Mouse (Mus musculus): Measurements from ENCODE around the gene Fance. TPM values are rescaled to one million over a fixed set of nuclear protein-coding genes. Genes with fewer than 3 reads are reported as not detected.

The Fance gene
- polyA plus RNA-seq, 1 experiment from 2014 or later: 7.3 TPM

DNA sequence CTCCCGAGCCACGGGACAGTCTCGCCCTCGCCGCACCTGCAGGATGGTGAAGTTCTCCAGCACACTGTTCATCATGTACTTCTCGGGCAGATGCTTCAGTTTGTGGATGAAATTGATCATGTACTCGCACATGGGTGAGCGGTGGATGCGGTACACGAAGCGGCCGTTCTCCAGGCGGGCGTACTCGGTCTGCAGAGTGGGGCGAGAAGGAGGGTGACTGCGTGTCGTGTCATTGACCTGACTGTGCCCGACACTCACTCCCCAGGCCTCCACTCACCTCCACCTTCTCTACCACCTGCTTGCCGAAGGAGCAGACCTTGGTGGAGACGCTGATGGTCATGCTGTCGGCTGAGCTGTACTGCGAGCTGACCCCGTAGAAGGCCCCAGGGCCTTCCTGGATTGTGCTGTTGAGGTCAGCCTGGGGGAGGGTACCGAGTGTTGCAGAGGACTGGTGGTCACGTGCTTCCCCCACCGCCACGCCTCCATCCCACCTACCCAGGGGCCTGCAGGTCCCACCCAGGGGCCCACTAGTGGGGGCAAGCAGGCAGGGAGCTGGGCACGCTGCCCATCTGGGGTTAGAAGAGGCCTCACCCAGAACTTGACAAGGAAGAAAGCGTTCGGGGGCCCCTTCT, 19.7 kb downstream of the Fance start:
- no peak overlapping the region for H3K27ac ChIP-seq (ENCODE audit: low read length)
- no peak overlapping the region for H3K4me3 ChIP-seq (ENCODE audit: low read depth, low read length)
- 43% methylated on average over 31 of the region's 31 CpGs for WGBS (ENCODE audit: insufficient replicate concordance)
- no peak overlapping the region for H3K4me2 ChIP-seq (ENCODE audit: low read depth, low read length)
- H3K9ac ChIP-seq (ENCODE audit: low read depth, low read length): no peak overlapping the region
- no peak for ATAC-seq (ENCODE audit: low read depth)
- H3K36me3 ChIP-seq (ENCODE audit: control insufficient read depth, insufficient read depth): peaks cover 11% of the 10 kb centered on the region
- no peaks in the 10 kb centered on the region for H3K9me3 ChIP-seq (replicated peaks; ENCODE audit: control insufficient read depth, low read length)
- H3K27me3 ChIP-seq (ENCODE audit: control insufficient read depth, insufficient read depth, low read depth, low read length): no peaks in the 10 kb centered on the region
- peaks cover 9% of the 10 kb centered on the region for H3K4me1 ChIP-seq (ENCODE audit: control insufficient read depth, low read depth, low read length)

DNA sequence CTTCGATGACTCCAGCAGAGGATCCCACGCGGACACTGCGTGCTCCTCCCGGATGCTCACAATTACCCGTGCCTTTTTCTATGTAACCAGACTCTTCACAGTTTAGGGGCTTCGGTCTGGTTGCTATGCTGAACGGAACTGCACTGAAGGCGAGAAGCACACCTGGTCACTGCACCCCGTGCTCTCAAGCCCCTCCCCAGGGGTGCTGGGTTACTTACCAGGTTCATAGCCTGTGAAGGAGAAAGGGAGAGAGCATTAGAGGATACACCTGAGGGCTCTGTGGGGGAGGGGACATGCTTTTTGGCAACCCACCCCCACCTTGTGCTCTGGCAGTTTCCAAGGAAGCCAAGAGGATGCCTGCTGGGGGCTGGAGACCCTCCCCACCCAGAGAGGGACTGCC, 21.9 kb downstream of the Fance start:
- Histone ChIP-seq H3K4me1 (ENCODE audit: control insufficient read depth, low read depth, low read length) (no peaks in the 10 kb centered on the region; the same call in 1 of the 2 replicates), H3K9me3 (replicated peaks; ENCODE audit: control insufficient read depth, low read length) (no peaks in the 10 kb centered on the region), H3K27ac (ENCODE audit: low read length) (no peak overlapping the region), H3K4me3 (ENCODE audit: low read depth, low read length) (no peak overlapping the region), H3K9ac (ENCODE audit: low read depth, low read length) (no peak overlapping the region), H3K4me2 (ENCODE audit: low read depth, low read length) (no peak overlapping the region), H3K27me3 (ENCODE audit: control insufficient read depth, insufficient read depth, low read depth, low read length) (no peaks in the 10 kb centered on the region), H3K36me3 (ENCODE audit: control insufficient read depth, insufficient read depth) (peaks cover 4% of the 10 kb centered on the region)
- 75% methylated on average over 10 of the region's 10 CpGs for WGBS (ENCODE audit: insufficient replicate concordance)
- no peak for ATAC-seq (ENCODE audit: low read depth)

DNA sequence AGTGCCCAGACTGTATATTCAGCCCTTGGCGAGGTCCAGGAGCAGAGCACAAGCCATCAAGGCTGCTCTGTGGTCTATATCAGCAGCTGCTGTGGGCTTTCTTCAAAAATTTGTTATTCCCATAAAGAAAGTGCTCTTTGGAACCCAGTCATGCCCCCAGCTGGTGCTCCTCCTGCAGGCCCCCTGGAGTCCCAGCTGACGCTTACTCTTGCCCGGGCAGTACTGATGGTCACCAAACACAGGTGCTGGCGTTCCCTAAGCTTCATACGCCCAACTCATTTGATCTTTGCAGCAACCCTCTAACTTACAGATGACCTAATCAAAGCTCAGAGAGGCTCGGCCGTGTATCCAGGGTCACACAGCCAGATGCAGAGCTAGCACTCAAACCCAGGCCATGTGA, 24.2 kb downstream of the Fance start:
- Histone ChIP-seq H3K27me3 (ENCODE audit: control insufficient read depth, insufficient read depth, low read depth, low read length) (no peaks in the 10 kb centered on the region), H3K36me3 (ENCODE audit: control insufficient read depth, insufficient read depth) (no peaks in the 10 kb centered on the region), H3K4me1 (ENCODE audit: control insufficient read depth, low read depth, low read length) (peaks cover 10% of the 10 kb centered on the region), H3K27ac (ENCODE audit: low read length) (no peak overlapping the region), H3K4me2 (ENCODE audit: low read depth, low read length) (no peak overlapping the region), H3K4me3 (ENCODE audit: low read depth, low read length) (no peak overlapping the region), H3K9me3 (replicated peaks; ENCODE audit: control insufficient read depth, low read length) (no peaks in the 10 kb centered on the region), H3K9ac (ENCODE audit: low read depth, low read length) (no peak overlapping the region)
- no peak for ATAC-seq (ENCODE audit: low read depth)
- WGBS (ENCODE audit: insufficient replicate concordance): 74% methylated on average over 7 of the region's 7 CpGs

DNA sequence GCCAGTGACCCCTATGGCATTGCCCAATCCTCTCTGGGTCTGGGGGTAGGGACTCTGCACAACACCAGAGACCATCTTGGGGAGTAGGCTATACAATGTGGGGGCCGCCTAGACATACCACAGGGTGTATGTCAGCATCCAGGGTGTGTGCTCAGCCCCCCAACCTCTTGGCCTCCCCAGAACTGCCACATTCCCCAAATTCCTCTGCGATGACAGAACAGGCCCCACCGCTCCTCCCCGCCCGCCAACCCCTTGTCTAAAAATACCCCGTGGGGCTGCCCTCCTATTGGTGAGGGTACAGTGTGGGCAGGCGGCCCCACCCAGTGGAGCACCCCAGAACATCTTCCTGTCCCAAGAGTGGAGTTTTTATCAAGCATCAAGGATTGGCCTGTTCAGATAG, 27.3 kb downstream of the Fance start:
- WGBS (ENCODE audit: insufficient replicate concordance): 56% methylated on average over 7 of the region's 7 CpGs
- H3K9me3 ChIP-seq (replicated peaks; ENCODE audit: control insufficient read depth, low read length): no peaks in the 10 kb centered on the region
- ATAC-seq (ENCODE audit: low read depth): 0 out of 2 replicates have a peak, but pooled peaks have one; percentile 1
- H3K27ac ChIP-seq (ENCODE audit: low read length): no peak overlapping the region
- peaks cover 5% of the 10 kb centered on the region for H3K27me3 ChIP-seq (ENCODE audit: control insufficient read depth, insufficient read depth, low read depth, low read length)
- no peak overlapping the region for H3K9ac ChIP-seq (ENCODE audit: low read depth, low read length)
- peak overlapping the region; percentile 53; the same call in 1 of the 2 replicates for H3K4me2 ChIP-seq (ENCODE audit: low read depth, low read length)
- no peak overlapping the region for H3K4me3 ChIP-seq (ENCODE audit: low read depth, low read length)
- H3K4me1 ChIP-seq (ENCODE audit: control insufficient read depth, low read depth, low read length): peaks cover 13% of the 10 kb centered on the region
- no peaks in the 10 kb centered on the region for H3K36me3 ChIP-seq (ENCODE audit: control insufficient read depth, insufficient read depth)

DNA sequence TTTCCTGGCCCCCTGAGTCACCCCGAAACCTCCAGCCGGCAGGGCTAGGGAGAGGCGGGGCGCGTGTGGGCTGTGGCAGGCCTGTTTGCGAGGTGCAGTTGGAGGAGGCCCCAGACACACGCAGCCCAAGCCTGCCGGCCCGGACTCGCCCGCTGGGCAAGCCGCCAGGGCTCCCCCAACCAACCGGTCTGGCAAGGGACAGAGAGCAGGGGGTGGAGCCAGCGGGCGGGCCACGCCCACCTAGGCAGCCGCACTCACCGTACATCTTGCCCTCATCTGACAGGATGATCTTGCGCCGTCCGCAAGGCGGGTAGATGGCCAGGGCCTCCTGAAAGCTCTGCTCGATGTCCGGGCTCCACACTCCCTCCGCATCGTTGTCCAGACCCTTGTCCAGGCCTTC, 27.8 kb downstream of the Fance start:
- H3K36me3 ChIP-seq (ENCODE audit: control insufficient read depth, insufficient read depth): no peaks in the 10 kb centered on the region

DNA sequence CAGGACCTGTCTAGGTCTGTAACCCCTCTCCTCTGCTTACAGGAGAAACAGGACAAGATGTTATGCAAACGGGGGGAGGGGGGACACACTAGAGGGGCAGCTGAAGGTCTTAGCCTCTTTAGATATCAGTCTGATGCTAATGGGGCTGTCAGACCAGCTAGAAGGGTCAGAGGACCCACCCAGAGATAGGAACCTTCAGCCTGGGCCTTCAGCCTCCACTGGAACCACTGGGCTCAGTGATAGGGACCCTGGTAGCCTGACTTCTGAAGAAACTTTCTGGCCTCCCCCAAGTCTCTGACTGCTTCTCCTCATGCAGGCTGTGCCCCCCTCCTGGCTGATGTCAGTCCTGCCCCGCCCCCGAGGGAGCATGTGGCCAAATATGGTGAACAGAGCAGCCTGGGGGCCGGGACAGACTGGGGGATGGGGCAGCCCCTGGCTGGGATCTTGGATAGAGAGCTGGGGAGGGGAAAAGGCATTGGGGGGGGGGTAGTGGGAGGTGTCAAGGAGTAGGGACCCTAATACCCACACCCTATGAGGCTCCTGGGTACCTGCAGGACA, 30.8 kb downstream of the Fance start:
- Histone ChIP-seq H3K4me3 (ENCODE audit: low read depth, low read length) (no peak overlapping the region), H3K4me2 (ENCODE audit: low read depth, low read length) (no peak overlapping the region), H3K27ac (ENCODE audit: low read length) (no peak overlapping the region), H3K9me3 (replicated peaks; ENCODE audit: control insufficient read depth, low read length) (no peaks in the 10 kb centered on the region), H3K4me1 (ENCODE audit: control insufficient read depth, low read depth, low read length) (peaks cover 18% of the 10 kb centered on the region), H3K9ac (ENCODE audit: low read depth, low read length) (no peak overlapping the region), H3K27me3 (ENCODE audit: control insufficient read depth, insufficient read depth, low read depth, low read length) (peaks cover 19% of the 10 kb centered on the region), H3K36me3 (ENCODE audit: control insufficient read depth, insufficient read depth) (no peaks in the 10 kb centered on the region)
- WGBS (ENCODE audit: insufficient replicate concordance): 38% methylated on average over 4 of the region's 4 CpGs
- no peak for ATAC-seq (ENCODE audit: low read depth)

More for the DNA sequence above, 27.8 kb downstream of the Fance start:
- Histone ChIP-seq H3K4me3 (ENCODE audit: low read depth, low read length) (0 out of 2 replicates have a peak overlapping the region, but pooled peaks have one; percentile 12), H3K4me1 (ENCODE audit: control insufficient read depth, low read depth, low read length) (peaks cover 16% of the 10 kb centered on the region), H3K27ac (ENCODE audit: low read length) (no peak overlapping the region), H3K27me3 (ENCODE audit: control insufficient read depth, insufficient read depth, low read depth, low read length) (peaks cover 9% of the 10 kb centered on the region), H3K9me3 (replicated peaks; ENCODE audit: control insufficient read depth, low read length) (no peaks in the 10 kb centered on the region), H3K9ac (ENCODE audit: low read depth, low read length) (0 out of 2 replicates have a peak overlapping the region, but pooled peaks have one; percentile 19), H3K4me2 (ENCODE audit: low read depth, low read length) (peak overlapping the region; percentile 53)
- WGBS (ENCODE audit: insufficient replicate concordance): 9% methylated on average over 22 of the region's 26 CpGs
- ATAC-seq (ENCODE audit: low read depth): peak; percentile 89

DNA sequence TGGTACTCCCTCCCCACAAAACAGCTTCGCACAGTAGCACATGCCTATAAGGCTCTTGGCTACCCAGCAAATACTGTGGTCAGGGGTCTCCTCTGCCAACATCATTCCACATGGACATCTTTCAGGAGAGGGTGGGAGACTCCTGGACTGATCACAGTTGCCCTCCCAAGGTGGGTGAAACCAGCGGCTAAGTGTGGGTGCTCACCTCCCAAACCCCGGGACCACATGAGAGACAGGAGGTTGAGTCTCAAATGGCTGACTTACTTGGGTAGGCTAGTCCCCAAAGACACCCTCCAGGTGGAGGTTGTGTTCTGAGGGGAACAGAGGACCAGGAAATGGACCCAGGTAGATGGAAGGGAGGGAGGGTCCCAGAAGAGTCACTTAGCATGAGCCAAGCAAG, 31.4 kb downstream of the Fance start:
- Histone ChIP-seq H3K9me3 (replicated peaks; ENCODE audit: control insufficient read depth, low read length) (no peaks in the 10 kb centered on the region), H3K4me1 (ENCODE audit: control insufficient read depth, low read depth, low read length) (peaks cover 18% of the 10 kb centered on the region), H3K27me3 (ENCODE audit: control insufficient read depth, insufficient read depth, low read depth, low read length) (peaks cover 25% of the 10 kb centered on the region), H3K9ac (ENCODE audit: low read depth, low read length) (no peak overlapping the region), H3K27ac (ENCODE audit: low read length) (no peak overlapping the region), H3K4me2 (ENCODE audit: low read depth, low read length) (no peak overlapping the region), H3K36me3 (ENCODE audit: control insufficient read depth, insufficient read depth) (no peaks in the 10 kb centered on the region), H3K4me3 (ENCODE audit: low read depth, low read length) (no peak overlapping the region)
- 57% methylated on average over 3 of the region's 3 CpGs for WGBS (ENCODE audit: insufficient replicate concordance)
- ATAC-seq (ENCODE audit: low read depth): no peak

DNA sequence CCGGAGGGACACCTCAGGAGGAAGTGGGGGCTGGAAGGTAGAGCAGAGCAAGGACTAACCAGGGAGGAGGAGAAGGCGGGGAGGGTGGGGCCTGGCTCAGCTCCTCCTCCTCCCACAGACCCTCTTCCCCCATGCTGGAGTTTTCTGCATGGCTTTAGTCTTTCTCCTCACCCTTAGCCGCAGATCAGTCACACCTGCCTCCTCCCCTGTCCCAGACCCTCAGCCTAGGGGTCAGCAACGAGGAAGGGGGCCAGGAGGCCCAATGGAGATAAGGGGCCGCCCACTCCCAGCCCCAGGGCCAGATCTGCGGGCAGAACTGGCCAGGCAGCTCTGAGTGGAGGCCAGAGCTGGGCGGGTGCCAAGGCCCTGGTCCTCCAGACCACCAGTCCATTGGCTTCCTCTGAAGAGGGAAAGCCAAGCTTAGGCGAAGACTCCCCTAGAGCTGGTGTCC, 32.0 kb downstream of the Fance start:
- Histone ChIP-seq H3K4me2 (ENCODE audit: low read depth, low read length) (no peak overlapping the region), H3K9ac (ENCODE audit: low read depth, low read length) (no peak overlapping the region; the same call in 1 of the 2 replicates), H3K36me3 (ENCODE audit: control insufficient read depth, insufficient read depth) (no peaks in the 10 kb centered on the region), H3K4me1 (ENCODE audit: control insufficient read depth, low read depth, low read length) (peaks cover 18% of the 10 kb centered on the region), H3K27ac (ENCODE audit: low read length) (no peak overlapping the region), H3K27me3 (ENCODE audit: control insufficient read depth, insufficient read depth, low read depth, low read length) (peaks cover 31% of the 10 kb centered on the region), H3K9me3 (replicated peaks; ENCODE audit: control insufficient read depth, low read length) (no peaks in the 10 kb centered on the region), H3K4me3 (ENCODE audit: low read depth, low read length) (no peak overlapping the region)
- ATAC-seq (ENCODE audit: low read depth): no peak
- WGBS (ENCODE audit: insufficient replicate concordance): 20% methylated on average over 8 of the region's 8 CpGs

DNA sequence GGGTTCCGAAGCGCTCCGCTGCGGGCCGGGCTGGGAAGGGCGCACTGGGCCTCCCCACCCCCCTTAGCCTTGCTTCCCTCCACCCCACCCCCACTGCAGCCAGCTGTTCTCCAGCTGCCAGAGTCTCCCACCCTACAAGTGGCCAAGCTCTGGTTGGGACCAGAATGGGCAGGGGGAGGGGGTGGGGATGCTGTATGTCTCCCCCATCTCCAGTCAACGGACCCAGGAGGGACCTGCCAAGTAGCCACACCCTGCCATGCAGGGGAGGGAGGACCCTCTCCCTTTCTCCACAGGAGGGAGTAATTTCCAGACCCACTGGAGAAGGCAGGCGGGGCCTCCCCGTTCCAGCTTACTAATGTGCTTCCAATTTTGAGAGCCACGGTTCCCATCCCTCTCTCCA, 32.6 kb downstream of the Fance start:
- no peak for ATAC-seq (ENCODE audit: low read depth)
- Histone ChIP-seq H3K27me3 (ENCODE audit: control insufficient read depth, insufficient read depth, low read depth, low read length) (peaks cover 37% of the 10 kb centered on the region), H3K4me3 (ENCODE audit: low read depth, low read length) (no peak overlapping the region), H3K4me1 (ENCODE audit: control insufficient read depth, low read depth, low read length) (peaks cover 16% of the 10 kb centered on the region), H3K9ac (ENCODE audit: low read depth, low read length) (no peak overlapping the region), H3K27ac (ENCODE audit: low read length) (no peak overlapping the region), H3K36me3 (ENCODE audit: control insufficient read depth, insufficient read depth) (no peaks in the 10 kb centered on the region), H3K4me2 (ENCODE audit: low read depth, low read length) (no peak overlapping the region), H3K9me3 (replicated peaks; ENCODE audit: control insufficient read depth, low read length) (no peaks in the 10 kb centered on the region)
- WGBS (ENCODE audit: insufficient replicate concordance): 25% methylated on average over 10 of the region's 10 CpGs

All from liver, embryonic 16.5 days (tissue).